Mouse (Mus musculus) intestine, embryonic 16.5 days (tissue): ENCODE data around the gene Gm5129. TPM values are rescaled to one million over a fixed set of nuclear protein-coding genes. Genes with fewer than 3 reads are reported as not detected.
"Not testable (repeated sequence)": the region's sequence is repeated elsewhere in the genome, so short reads cannot be mapped to it uniquely, and the experiment has no call there.

Experiments used
- ATAC-seq: fragments of 200-750 bp; cut with Nextera tagmentation; 2 replicates; pipeline ENCODE4 v1.8.0; 2017; ENCODE audit warnings: moderate TSS enrichment, moderate library complexity
- H3K27ac ChIP-seq: fragments of 300-500 bp; sonication (generic); 2 replicates; pipeline ENCODE4 v1.5.1; 2014; ENCODE audit warnings: mild to moderate bottlenecking, low read length
- H3K27me3 ChIP-seq: fragments of 300-500 bp; sonication (generic); replicated peaks from 2 replicates; pipeline ENCODE4 v1.6.1; 2014; ENCODE audit warnings: low read length, control low read depth, mixed read lengths; ENCODE audit not compliant: control insufficient read depth, insufficient read depth
- H3K36me3 ChIP-seq: fragments of 300-500 bp; sonication (generic); 2 replicates; pipeline ENCODE4 v1.6.1; 2014; ENCODE audit warnings: low read length, control low read depth; ENCODE audit not compliant: control insufficient read depth, insufficient read depth
- H3K4me1 ChIP-seq: fragments of 300-500 bp; sonication (generic); 2 replicates; pipeline ENCODE4 v1.6.1; 2014; ENCODE audit warnings: low read length, control low read depth, mixed read lengths; ENCODE audit not compliant: control insufficient read depth, insufficient read depth
- H3K4me2 ChIP-seq: fragments of 300-500 bp; sonication (generic); 2 replicates; pipeline ENCODE4 v1.6.1; 2014; ENCODE audit warnings: low read depth, low read length, control low read depth
- H3K4me3 ChIP-seq: fragments of 300-500 bp; sonication (generic); 2 replicates; pipeline ENCODE4 v1.5.1; 2014; ENCODE audit warnings: mild to moderate bottlenecking, low read length
- H3K9ac ChIP-seq: fragments of 300-500 bp; sonication (generic); 2 replicates; pipeline ENCODE4 v1.6.1; 2014; ENCODE audit warnings: low read depth, low read length
- H3K9me3 ChIP-seq: fragments of 300-500 bp; sonication (generic); 2 replicates; pipeline ENCODE4 v1.6.1; 2016; ENCODE audit warnings: low read length, control low read depth; ENCODE audit not compliant: control insufficient read depth
- WGBS: fragments of 180-500 bp; shearing (Covaris S2); extraction: QIAGEN DNeasy Blood & Tissue Kit; methylation state at CpG from one replicate; pipeline ENCODE4 v1.1.7; 2014; 5-methylcytosine and 5-hydroxymethylcytosine counted together
- polyA plus RNA-seq: library from polyadenylated mRNA; unstranded; fragments of >200 nt; fragmentation: Nextera tagmentation; extraction: Ambion mirVana; gene quantifications from 2 replicates; pipeline ENCODE4 v1.2.1, GENCODE M21; 2015

The Gm5129 gene
- polyA plus RNA-seq, 1 experiment from 2014 or later = not detected

DNA sequence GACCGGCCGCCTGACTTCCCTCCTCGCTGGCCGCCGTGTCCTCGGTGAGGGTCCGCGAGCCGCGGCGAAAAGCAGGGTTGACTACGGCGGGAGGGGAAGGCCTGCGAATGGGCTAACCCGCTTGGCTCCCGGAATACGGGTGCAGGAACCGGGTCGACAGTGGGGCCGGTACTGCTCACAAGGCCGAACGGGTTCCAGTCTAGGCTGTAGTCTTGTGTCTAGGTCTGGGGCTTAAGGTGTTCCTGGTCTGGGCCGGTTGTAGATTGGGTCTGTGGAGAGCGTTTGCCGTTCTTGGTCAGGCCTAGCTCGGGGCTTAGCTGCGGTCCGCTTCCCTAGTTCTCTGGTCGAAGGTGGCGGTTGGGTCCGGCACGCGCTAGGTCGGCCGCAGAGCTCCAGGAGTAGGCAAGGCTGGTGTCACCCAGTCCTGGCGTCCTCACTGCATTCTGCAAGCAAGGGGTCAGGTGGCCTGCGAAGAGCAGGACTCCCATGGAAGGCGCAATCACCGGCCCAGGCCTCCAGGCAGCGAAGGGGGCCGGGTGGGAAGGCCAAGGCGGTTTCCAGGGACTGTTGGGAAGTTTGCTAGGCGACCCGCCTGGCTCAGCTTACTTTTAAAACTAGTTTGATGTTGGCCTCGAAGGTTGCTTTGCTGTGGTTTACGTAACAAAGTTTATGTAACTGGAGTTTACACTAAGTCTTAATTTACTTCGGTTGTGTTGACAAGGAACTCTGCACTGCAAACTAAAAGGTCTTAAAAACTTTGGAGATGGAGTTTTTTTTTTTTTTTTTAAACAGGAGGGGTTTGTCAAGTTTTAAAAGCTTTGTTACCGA, 551 bp upstream of the Gm5129 start:
- peak overlapping the region; percentile 96 for H3K9ac ChIP-seq
- no peaks in the 10 kb centered on the region for H3K9me3 ChIP-seq
- peak overlapping the region; percentile 62 for H3K4me2 ChIP-seq
- ATAC-seq = peak; percentile 64
- under 1% methylated on average over 46 of the region's 48 CpGs for WGBS
- no peaks in the 10 kb centered on the region for H3K27me3 ChIP-seq
- peak overlapping the region; percentile 95 for H3K4me3 ChIP-seq
- peaks cover 13% of the 10 kb centered on the region for H3K4me1 ChIP-seq
- no peaks in the 10 kb centered on the region for H3K36me3 ChIP-seq
- H3K27ac ChIP-seq = peak overlapping the region; percentile 99

DNA sequence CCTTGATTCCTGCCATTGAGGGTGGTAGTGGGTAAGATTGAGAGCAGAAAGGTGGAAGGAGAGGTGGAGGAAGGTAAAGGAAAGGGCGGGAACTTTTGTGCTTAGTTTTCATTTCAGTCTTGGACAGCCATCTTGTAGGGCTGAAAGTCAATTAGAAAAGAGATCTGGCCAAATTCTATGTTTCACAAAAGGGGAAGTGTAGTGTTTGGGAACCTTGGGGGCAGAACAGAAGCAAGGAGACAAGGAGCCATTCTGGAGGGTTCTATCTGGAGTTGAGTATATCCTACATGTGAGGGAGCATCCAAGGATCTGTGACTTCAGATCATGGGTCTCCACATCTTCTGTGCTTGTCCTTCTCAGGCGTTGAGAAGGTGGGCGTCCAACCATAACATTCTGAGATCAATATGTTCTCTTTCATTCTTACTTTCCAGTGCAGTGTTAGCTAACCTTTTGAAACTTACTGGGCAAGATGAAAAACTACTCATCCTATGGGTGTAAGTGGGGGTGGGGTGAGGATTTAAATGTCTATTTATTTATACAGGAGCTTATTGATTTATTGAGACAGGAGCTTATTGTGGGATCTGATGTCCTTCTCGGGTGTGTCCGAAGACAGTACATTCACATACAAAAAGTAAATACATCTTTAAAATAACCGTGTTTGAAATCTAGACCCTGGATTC, 765 bp downstream of the Gm5129 start:
- 43% methylated on average over 6 of the region's 6 CpGs for WGBS
- no peaks in the 10 kb centered on the region for H3K27me3 ChIP-seq
- H3K9ac ChIP-seq = peak overlapping the region; percentile 96
- H3K4me1 ChIP-seq = peaks cover 13% of the 10 kb centered on the region
- H3K36me3 ChIP-seq = no peaks in the 10 kb centered on the region
- ATAC-seq = no peak
- peak overlapping the region; percentile 95 for H3K4me3 ChIP-seq
- no peaks in the 10 kb centered on the region for H3K9me3 ChIP-seq
- H3K4me2 ChIP-seq = peak overlapping the region; percentile 49
- peak overlapping the region; percentile 99 for H3K27ac ChIP-seq

DNA sequence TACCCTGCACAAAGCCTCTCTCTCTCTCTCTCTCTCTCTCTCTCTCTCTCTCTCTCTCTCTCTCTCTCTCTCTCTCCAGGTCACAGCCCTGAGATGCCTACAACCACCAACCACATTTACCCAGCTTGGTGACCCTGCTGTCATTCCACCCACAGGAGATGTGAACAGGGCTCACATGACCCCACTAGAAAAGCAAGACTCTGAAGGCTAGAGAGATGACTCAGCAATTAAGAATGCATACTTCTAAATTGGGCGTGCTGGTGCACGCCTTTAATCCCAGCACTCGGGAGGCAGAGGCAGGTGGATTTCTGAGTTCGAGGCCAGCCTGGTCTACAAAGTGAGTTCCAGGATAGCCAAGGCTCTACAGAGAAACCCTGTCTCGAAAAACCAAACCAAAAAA, 9.7 kb downstream of the Gm5129 start:
- ATAC-seq, H3K27me3 ChIP-seq, H3K4me3 ChIP-seq, H3K4me1 ChIP-seq, H3K9ac ChIP-seq, H3K4me2 ChIP-seq, H3K9me3 ChIP-seq, H3K36me3 ChIP-seq, H3K27ac ChIP-seq: not testable (repeated sequence)
- whole genome bisulfite sequencing = 90% methylated on average over 5 of the region's 5 CpGs

DNA sequence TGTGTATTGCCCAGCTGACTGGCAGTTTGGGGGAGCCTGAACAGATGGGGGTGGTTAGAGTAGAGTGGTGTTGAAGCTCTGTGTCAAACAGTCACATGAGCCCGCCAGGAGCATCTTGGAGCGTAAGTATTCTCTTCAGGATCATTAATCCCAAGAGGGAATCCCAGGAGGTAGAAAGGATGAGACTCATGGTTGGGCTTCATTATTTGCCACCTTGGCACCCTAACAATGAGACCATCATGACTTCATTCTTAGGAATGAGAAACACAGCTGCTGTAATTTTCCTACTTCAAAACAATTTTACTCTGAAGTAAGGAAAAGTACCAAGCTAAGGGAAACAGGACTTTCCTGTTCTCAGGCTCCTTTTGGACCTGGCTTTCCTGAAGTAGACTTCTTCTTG, 10.4 kb downstream of the Gm5129 start:
- no peak overlapping the region for H3K27ac ChIP-seq
- WGBS = 91% methylated on average over 2 of the region's 2 CpGs
- no peaks in the 10 kb centered on the region for H3K4me1 ChIP-seq

DNA sequence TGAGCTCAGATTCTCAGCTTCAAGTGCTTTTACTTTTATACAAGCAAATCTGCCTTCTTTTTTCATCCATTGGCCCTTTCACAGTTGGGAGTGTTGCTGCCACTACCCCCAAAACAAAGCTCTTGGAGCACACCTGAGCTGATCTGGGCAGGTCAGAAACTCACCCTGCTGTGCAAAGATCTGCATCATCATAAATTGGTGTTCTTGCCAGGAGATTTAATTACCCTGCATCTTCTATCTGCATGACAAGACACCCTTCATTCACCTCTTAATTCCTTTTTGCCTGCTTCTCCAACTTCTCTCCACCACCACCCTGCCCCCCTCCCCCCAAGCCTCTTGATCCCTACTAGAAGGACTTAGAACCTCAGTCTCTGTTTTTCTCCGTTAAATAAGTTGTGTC, 14.6 kb downstream of the Gm5129 start:
- H3K9me3 ChIP-seq = no peaks in the 10 kb centered on the region
- no peaks in the 10 kb centered on the region for H3K36me3 ChIP-seq
- H3K4me1 ChIP-seq = no peaks in the 10 kb centered on the region
- H3K27me3 ChIP-seq = no peaks in the 10 kb centered on the region
- no peak overlapping the region for H3K9ac ChIP-seq
- no peak overlapping the region for H3K27ac ChIP-seq
- no peak overlapping the region for H3K4me2 ChIP-seq
- no peak overlapping the region for H3K4me3 ChIP-seq
- WGBS = 31% methylated on average over 1 of the region's 1 CpGs
- ATAC-seq = no peak

More for the DNA sequence above, 10.4 kb downstream of the Gm5129 start:
- H3K9me3 ChIP-seq = no peaks in the 10 kb centered on the region
- H3K27me3 ChIP-seq = no peaks in the 10 kb centered on the region
- H3K36me3 ChIP-seq = no peaks in the 10 kb centered on the region
- H3K4me3 ChIP-seq = no peak overlapping the region
- H3K9ac ChIP-seq = no peak overlapping the region
- no peak overlapping the region for H3K4me2 ChIP-seq
- ATAC-seq = no peak

DNA sequence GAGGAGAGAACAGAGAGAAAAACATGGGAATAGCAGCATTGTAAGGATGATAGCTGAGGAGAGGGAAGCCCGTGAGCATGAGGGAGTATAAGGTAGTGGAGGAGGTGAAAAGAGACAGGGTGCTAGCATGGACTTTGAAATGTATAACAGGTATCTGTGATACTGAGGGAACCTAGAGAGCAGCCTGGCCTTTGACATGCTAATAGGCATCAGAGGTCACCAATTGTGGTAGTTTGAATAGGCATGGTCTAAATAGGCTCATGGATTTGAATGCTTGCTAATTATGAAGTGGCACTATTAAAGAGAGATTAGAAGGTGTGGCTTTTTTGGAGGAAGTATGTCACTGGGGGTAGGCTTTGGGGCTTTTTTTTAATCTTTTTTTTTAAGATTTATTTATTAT, 22.8 kb downstream of the Gm5129 start:
- no peaks in the 10 kb centered on the region for H3K27me3 ChIP-seq
- no peak overlapping the region for H3K4me3 ChIP-seq
- 37% methylated on average over 1 of the region's 1 CpGs for WGBS
- no peak for ATAC-seq
- no peaks in the 10 kb centered on the region for H3K9me3 ChIP-seq
- H3K4me2 ChIP-seq = no peak overlapping the region
- H3K4me1 ChIP-seq = no peaks in the 10 kb centered on the region
- no peaks in the 10 kb centered on the region for H3K36me3 ChIP-seq
- no peak overlapping the region for H3K9ac ChIP-seq
- no peak overlapping the region for H3K27ac ChIP-seq

DNA sequence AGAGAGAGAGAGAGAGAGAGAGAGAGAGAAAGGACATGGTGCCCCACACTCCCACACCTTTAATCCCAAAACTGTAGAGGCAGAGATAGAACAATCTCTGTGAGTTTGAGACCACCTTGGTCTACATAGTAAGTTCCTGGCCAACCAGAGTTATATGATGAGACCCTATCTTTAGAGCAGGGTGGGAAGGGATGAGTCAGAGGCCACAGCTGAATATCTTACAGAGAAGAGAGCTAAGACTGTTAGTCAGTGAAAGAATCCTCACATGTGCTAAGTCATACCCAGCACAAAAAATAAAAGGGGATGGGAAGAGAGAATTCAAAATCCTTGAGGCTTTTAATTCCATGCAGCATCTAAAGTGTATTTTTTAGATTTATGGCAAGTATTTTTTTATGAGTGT, 24.1 kb downstream of the Gm5129 start:
- no peak overlapping the region for H3K4me2 ChIP-seq
- no peak overlapping the region for H3K9ac ChIP-seq
- H3K27ac ChIP-seq = no peak overlapping the region
- ATAC-seq = no peak
- no peak overlapping the region for H3K4me3 ChIP-seq
- no peaks in the 10 kb centered on the region for H3K9me3 ChIP-seq
- no peaks in the 10 kb centered on the region for H3K4me1 ChIP-seq
- H3K27me3 ChIP-seq = no peaks in the 10 kb centered on the region
- H3K36me3 ChIP-seq = no peaks in the 10 kb centered on the region

DNA sequence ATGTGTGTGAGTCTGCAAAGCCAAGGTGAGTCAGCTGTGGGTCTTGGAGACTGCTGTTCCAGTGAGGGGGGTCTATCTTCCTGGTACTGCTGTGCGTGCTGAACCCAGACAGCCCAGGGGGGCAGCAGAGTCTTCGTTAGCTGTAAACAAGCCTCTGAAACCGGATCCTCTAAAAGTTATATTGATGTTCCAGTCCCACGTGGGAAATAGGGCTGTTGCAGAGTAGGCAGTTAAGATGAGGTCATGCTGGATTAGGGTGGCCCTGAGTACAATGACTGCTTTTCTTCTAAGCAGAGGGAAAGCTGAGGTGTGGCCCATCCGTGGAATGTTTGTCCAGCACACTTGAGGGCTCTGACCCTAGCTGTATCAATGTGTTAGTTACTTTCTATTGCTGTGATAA, 27.5 kb downstream of the Gm5129 start:
- no peak overlapping the region for H3K9ac ChIP-seq
- no peak overlapping the region for H3K4me3 ChIP-seq
- peak; percentile 94 for ATAC-seq
- H3K9me3 ChIP-seq = no peaks in the 10 kb centered on the region
- H3K4me1 ChIP-seq = no peaks in the 10 kb centered on the region
- WGBS = 3% methylated on average over 5 of the region's 5 CpGs
- peak overlapping the region; percentile 11; the same call in 1 of the 2 replicates for H3K27ac ChIP-seq
- no peaks in the 10 kb centered on the region for H3K36me3 ChIP-seq
- no peak overlapping the region for H3K4me2 ChIP-seq
- H3K27me3 ChIP-seq = no peaks in the 10 kb centered on the region

DNA sequence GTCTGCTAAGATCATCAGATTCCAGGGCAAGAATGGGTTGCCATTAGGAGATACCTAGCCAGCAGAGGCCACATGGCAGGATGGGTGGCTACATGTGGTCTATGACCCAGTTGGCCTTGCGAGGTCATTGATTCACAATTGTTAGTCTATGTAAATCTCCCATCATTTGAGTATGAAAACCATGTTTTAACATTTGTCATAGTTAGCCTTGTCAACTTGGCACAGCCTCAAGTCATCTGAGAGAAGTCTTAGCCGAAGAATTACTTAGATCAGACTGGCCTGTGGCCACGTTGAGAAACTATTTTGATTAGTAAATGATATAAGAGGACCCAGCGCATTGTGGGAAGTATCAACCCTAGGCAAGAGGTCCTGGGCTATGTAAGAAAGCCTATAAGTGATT, 28.5 kb downstream of the Gm5129 start:
- no peak overlapping the region for H3K27ac ChIP-seq
- no peaks in the 10 kb centered on the region for H3K9me3 ChIP-seq
- H3K36me3 ChIP-seq = no peaks in the 10 kb centered on the region
- H3K9ac ChIP-seq = no peak overlapping the region
- 81% methylated on average over 4 of the region's 4 CpGs for WGBS
- H3K4me2 ChIP-seq = no peak overlapping the region
- no peaks in the 10 kb centered on the region for H3K4me1 ChIP-seq
- no peak overlapping the region for H3K4me3 ChIP-seq
- ATAC-seq = no peak
- no peaks in the 10 kb centered on the region for H3K27me3 ChIP-seq
